Mouse (Mus musculus) lung, embryonic 14.5 days (tissue): Measurements from ENCODE around the gene Ugt1a5. TPM values are rescaled to one million over a fixed set of nuclear protein-coding genes. Genes with fewer than 3 reads are reported as not detected.
"Not testable (repeated sequence)": the region's sequence is repeated elsewhere in the genome, so short reads cannot be mapped to it uniquely, and the experiment has no call there.

ENCODE experiments used
- ATAC-seq: fragments of 200-750 bp; cut with Nextera tagmentation; 2 replicates; pipeline ENCODE4 v1.8.0; 2017; ENCODE audit warnings: mild to moderate bottlenecking, moderate TSS enrichment, moderate library complexity; ENCODE audit not compliant: insufficient read depth
- DNase-seq: peaks from one replicate; pipeline ENCODE4 v3.0.0-alpha.2; 2015
- H3K27ac ChIP-seq: fragments of 300-500 bp; sonication (generic); 2 replicates; pipeline ENCODE4 v1.5.1; 2014; ENCODE audit warnings: low read depth, mild to moderate bottlenecking, moderate library complexity
- H3K27me3 ChIP-seq: fragments of 300-500 bp; sonication (generic); 2 replicates; pipeline ENCODE4 v1.6.1; 2014; ENCODE audit warnings: low read length, control low read depth; ENCODE audit not compliant: insufficient read depth
- H3K36me3 ChIP-seq: fragments of 300-500 bp; sonication (generic); 2 replicates; pipeline ENCODE4 v1.6.1; 2014; ENCODE audit warnings: control low read depth; ENCODE audit not compliant: insufficient read depth
- H3K4me1 ChIP-seq: fragments of 300-500 bp; sonication (generic); 2 replicates; pipeline ENCODE4 v1.6.1; 2014; ENCODE audit warnings: antibody characterized with exemption, control low read depth; ENCODE audit not compliant: insufficient read depth
- H3K4me2 ChIP-seq: fragments of 300-500 bp; sonication (generic); 2 replicates; pipeline ENCODE4 v1.6.1; 2014; ENCODE audit warnings: mild to moderate bottlenecking
- H3K4me3 ChIP-seq: fragments of 300-500 bp; sonication (generic); 2 replicates; pipeline ENCODE4 v1.5.1; 2014; ENCODE audit warnings: low read depth, low read length
- H3K9ac ChIP-seq: fragments of 300-500 bp; sonication (generic); 2 replicates; pipeline ENCODE4 v1.6.1; 2014
- H3K9me3 ChIP-seq: fragments of 300-500 bp; sonication (generic); 2 replicates; pipeline ENCODE4 v1.6.1; 2016; ENCODE audit warnings: low read depth, low read length, control low read depth
- CTCF ChIP-seq: IDR thresholded peaks from 2 replicates; pipeline ENCODE4 v1.5.1; 2016; ENCODE audit warnings: antibody characterized with exemption, low read depth
- WGBS: fragments of 180-500 bp; shearing (Covaris S2); extraction: QIAGEN DNeasy Blood & Tissue Kit; methylation state at CpG from one replicate; pipeline ENCODE4 v1.1.7; 2014; 5-methylcytosine and 5-hydroxymethylcytosine counted together
- polyA plus RNA-seq: library from polyadenylated mRNA; unstranded; fragments of >200 nt; fragmentation: Nextera tagmentation; extraction: Ambion mirVana; gene quantifications from 2 replicates; pipeline ENCODE4 v1.2.1, GENCODE M21; 2014

Gene Ugt1a5
- polyA plus RNA-seq, 1 experiment from 2014 or later, result not detected

GRCm38 (mm10) chr1:88219054-88219453 is 53.2 kb downstream of the Ugt1a5 start:
- ATAC-seq (no peak), DNase-seq (peak; percentile 8)
- WGBS, result 18% methylated on average over 1 of the region's 1 CpGs

GRCm38 (mm10) chr1:88220336-88220735 is 54.5 kb downstream of the Ugt1a5 start:
- ATAC-seq (no peak), DNase-seq (no peak)
- H3K4me2 ChIP-seq, result no peak overlapping the region
- H3K27me3 ChIP-seq, result no peaks in the 10 kb centered on the region
- H3K27ac ChIP-seq, result no peak overlapping the region
- H3K9ac ChIP-seq, result no peak overlapping the region
- no peak overlapping the region for H3K4me3 ChIP-seq
- no peaks in the 10 kb centered on the region for H3K4me1 ChIP-seq
- no peak for TF ChIP-seq CTCF
- H3K36me3 ChIP-seq, result no peaks in the 10 kb centered on the region
- peaks cover 26% of the 10 kb centered on the region for H3K9me3 ChIP-seq

More at GRCm38 (mm10) chr1:88219054-88219453, 53.2 kb downstream of the Ugt1a5 start:
- no peak overlapping the region for H3K27ac ChIP-seq
- H3K27me3 ChIP-seq, result no peaks in the 10 kb centered on the region
- TF ChIP-seq CTCF, result no peak
- no peaks in the 10 kb centered on the region for H3K36me3 ChIP-seq
- H3K9me3 ChIP-seq, result peaks cover 38% of the 10 kb centered on the region
- H3K4me2 ChIP-seq, result no peak overlapping the region
- H3K9ac ChIP-seq, result no peak overlapping the region
- H3K4me1 ChIP-seq, result no peaks in the 10 kb centered on the region
- no peak overlapping the region for H3K4me3 ChIP-seq

- Histone ChIP-seq H3K27ac (no peak overlapping the region), H3K9me3 (peaks cover 28% of the 10 kb centered on the region), H3K4me2 (no peak overlapping the region), H3K4me1 (no peaks in the 10 kb centered on the region), H3K36me3 (no peaks in the 10 kb centered on the region), H3K9ac (no peak overlapping the region), H3K27me3 (no peaks in the 10 kb centered on the region), H3K4me3 (no peak overlapping the region)
- ATAC-seq, result no peak
- DNase-seq, result no peak
- 39% methylated on average over 2 of the region's 2 CpGs for WGBS
- TF ChIP-seq CTCF, result no peak
Observed at GRCm38 (mm10) chr1:88222216-88222615, 56.4 kb downstream of the Ugt1a5 start.

GRCm38 (mm10) chr1:88223011-88223515 is 57.3 kb downstream of the Ugt1a5 start:
- not testable (repeated sequence) for H3K27ac ChIP-seq, H3K4me2 ChIP-seq, ATAC-seq, H3K4me1 ChIP-seq, H3K4me3 ChIP-seq, H3K36me3 ChIP-seq, H3K9ac ChIP-seq, DNase-seq, H3K27me3 ChIP-seq
- H3K9me3 ChIP-seq, result peaks cover 31% of the 10 kb centered on the region

- Histone ChIP-seq H3K27ac (no peak overlapping the region), H3K9ac (no peak overlapping the region), H3K27me3 (no peaks in the 10 kb centered on the region), H3K36me3 (no peaks in the 10 kb centered on the region), H3K4me3 (no peak overlapping the region), H3K9me3 (peaks cover 36% of the 10 kb centered on the region), H3K4me2 (no peak overlapping the region), H3K4me1 (no peaks in the 10 kb centered on the region)
- TF ChIP-seq CTCF, result no peak
- no peak for DNase-seq
- WGBS, result 41% methylated on average over 1 of the region's 1 CpGs
- no peak for ATAC-seq
Observed at GRCm38 (mm10) chr1:88223591-88223990, 57.8 kb downstream of the Ugt1a5 start.

GRCm38 (mm10) chr1:88224029-88224776 is 58.4 kb downstream of the Ugt1a5 start:
- no peak for TF ChIP-seq CTCF
- DNase-seq, result no peak
- 65% methylated on average over 2 of the region's 2 CpGs for WGBS

GRCm38 (mm10) chr1:88225301-88225700 is 59.5 kb downstream of the Ugt1a5 start:
- not testable (repeated sequence) for H3K4me1 ChIP-seq, H3K36me3 ChIP-seq, ATAC-seq, H3K4me2 ChIP-seq, H3K4me3 ChIP-seq, H3K27me3 ChIP-seq, H3K9ac ChIP-seq, H3K27ac ChIP-seq, DNase-seq
- peaks cover 52% of the 10 kb centered on the region for H3K9me3 ChIP-seq
- 41% methylated on average over 2 of the region's 2 CpGs for WGBS

More at GRCm38 (mm10) chr1:88224029-88224776, 58.4 kb downstream of the Ugt1a5 start:
- Histone ChIP-seq H3K4me3 (no peak overlapping the region), H3K27me3 (no peaks in the 10 kb centered on the region), H3K27ac (no peak overlapping the region), H3K9me3 (peaks cover 41% of the 10 kb centered on the region), H3K4me1 (no peaks in the 10 kb centered on the region), H3K9ac (no peak overlapping the region), H3K4me2 (no peak overlapping the region), H3K36me3 (no peaks in the 10 kb centered on the region)
- ATAC-seq, result no peak
